Mouse (Mus musculus) right cerebral cortex, postnatal 36 days (tissue): Measurements from ENCODE around the gene Slc22a21.

ENCODE experiments used
- DNase-seq, 2 experiments: peaks; one replicate each; pipeline ENCODE4 v3.0.0; 2022; ENCODE audit warnings: low spot score in 2 of 2, mixed read lengths in 1 of 2

Gene Slc22a21

GRCm38 (mm10) chr11:53903781-53904533 lies 76.2 kb downstream of the Slc22a21 start:
- no peak for DNase-seq

- no peak for DNase-seq
These were observed 77.4 kb downstream of the Slc22a21 start for GRCm38 (mm10) chr11:53902741-53903140.

GRCm38 (mm10) chr11:53900991-53901390 lies 79.1 kb downstream of the Slc22a21 start:
- DNase-seq = no peak

- no peak for DNase-seq
These were observed 80.2 kb downstream of the Slc22a21 start for GRCm38 (mm10) chr11:53899981-53900380.
